Mouse (Mus musculus) lung, postnatal 0 days (tissue): Measurements from ENCODE around the gene Tbc1d12.

Experiments
- CTCF ChIP-seq: IDR thresholded peaks from 2 replicates; pipeline ENCODE4 v1.5.1; 2016; ENCODE audit warnings: antibody characterized with exemption, mild to moderate bottlenecking
- EP300 ChIP-seq: IDR thresholded peaks from 2 replicates; pipeline ENCODE4 v1.6.1; 2016; ENCODE audit warnings: antibody characterized with exemption, mild to moderate bottlenecking, control low read depth

DNA sequence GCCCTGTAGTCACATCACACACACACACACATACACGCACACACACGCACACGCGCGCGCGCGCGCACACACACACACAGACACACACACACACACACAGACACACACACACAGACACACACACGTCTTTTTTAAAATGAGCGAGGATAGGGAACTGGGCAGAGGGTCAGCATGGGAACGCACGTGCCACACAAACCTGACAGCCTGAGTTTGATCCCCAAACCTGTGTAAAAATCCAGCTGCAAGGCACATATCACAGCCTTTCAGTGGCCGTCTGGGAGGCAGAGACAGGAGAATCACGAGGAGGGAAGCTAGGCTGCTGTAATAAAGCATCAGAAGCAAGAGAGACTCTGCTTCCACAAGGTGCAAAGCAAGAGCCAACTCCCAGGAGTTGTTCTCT is 78.5 kb downstream of the Tbc1d12 start:
- TF ChIP-seq CTCF (no peak), EP300 (no peak)
